Mouse (Mus musculus) natural killer cell, adult 2 months (primary cell): ENCODE results near the gene Dnttip2.
"Not testable (repeated sequence)": the region's sequence is repeated elsewhere in the genome, so short reads cannot be mapped to it uniquely, and the experiment has no call there.

Experiments
- DNase-seq, 2 experiments: peaks; one replicate each; pipeline ENCODE4 v3.0.0; 2022; ENCODE audit warnings: low spot score in 2 of 2

The Dnttip2 gene

DNA sequence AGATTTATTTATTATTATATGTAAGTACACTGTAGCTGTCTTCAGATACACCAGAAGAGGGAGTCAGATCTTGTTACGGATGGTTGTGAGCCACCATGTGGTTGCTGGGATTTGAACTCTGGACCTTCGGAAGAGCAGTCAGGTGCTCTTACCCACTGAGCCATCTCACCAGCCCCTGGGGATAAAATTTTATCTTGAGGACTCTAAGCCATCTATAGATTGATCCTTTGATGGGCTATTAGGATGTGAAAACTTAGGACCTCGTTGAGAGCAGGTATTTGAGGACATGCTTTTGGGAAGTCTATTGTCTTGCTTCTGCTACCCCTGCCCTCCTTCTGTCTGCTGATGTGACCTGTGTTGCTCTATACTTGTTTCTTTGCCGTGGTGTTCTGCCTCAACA lies 15.2 kb downstream of the Dnttip2 start:
- not testable (repeated sequence) for DNase-seq

DNA sequence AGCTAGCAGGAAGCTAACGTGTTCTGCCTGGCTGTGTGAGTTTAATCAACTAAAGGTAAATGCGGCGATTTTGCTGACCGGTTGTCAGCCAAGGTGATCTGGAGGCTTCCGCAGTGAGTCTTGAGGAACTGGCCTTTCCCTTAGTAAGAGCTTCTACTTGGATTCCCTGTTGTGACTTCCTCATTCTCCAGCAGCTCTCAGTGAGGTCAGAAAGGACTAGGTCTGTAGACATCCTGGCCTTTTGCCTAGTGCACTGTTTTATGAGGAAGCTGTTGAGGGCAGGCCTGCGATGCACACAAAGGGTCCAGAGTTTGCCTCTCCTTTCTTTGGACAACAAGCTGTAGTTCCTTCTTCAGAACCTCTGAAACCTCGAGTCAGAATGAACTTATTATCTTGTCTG lies 16.5 kb downstream of the Dnttip2 start:
- no peak for DNase-seq

DNA sequence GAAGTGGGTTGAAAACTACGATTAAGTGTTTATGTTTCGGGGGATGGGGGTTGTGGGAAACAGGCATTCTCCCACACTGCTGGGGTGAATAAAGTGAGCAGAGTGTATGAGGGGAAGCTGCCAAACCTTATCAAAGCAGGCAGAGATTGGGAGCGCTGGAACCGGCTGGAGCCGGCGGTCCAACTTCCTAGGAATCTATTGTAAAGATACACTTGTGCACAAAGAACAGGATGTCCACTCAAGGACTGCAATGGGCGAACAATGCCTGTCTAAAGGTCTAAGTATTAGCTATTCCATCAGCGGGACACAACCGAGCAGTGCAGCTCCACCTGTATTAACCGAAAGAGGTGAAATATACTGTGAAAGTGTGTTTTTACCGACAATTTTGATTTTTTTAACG lies 17.6 kb downstream of the Dnttip2 start:
- DNase-seq, result no peak

DNA sequence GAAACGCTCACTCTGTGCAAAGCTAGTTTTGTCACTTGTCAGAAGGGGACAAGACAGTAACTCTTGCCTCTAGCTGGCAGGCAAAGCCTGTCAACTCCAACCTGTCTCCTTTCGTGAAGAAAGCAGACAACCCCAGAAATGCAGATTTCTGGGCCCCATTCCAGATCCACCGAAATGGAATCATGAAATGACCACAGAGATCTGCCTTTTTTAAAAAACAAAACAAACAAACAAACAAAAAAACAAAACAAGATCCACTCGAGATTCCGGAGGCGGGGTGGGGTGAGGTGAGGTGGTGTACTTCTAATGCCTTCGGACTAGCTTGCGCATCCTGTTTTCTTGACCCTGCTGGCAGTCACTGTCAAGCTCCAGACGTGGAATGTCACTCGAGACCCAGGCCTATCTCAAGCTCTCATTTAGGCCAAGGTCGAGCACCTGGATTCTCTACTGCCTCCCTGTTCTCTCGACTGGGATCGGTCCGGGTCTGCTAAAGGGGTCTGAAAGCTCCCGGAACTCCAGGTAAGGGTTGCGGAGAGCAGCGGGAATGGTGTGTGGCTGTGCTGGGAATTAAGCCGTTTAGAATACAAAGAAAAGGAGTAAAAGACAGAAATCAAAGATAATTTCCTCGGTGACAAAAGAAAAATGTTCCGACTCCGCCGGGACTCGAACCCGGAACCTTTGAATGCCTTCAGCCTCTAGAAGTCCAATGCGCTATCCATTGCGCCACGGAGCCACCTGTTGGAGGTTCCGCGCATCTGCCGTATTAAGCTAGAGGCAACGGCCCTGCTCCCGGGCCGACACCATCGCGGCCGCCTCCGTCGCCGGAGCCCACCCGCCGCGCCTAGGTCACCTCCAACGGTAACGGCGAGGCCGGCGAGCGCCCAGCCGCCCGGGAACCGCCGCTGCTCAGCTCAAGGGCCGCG lies 18.4 kb downstream of the Dnttip2 start:
- DNase-seq, result peak; percentile 95

DNA sequence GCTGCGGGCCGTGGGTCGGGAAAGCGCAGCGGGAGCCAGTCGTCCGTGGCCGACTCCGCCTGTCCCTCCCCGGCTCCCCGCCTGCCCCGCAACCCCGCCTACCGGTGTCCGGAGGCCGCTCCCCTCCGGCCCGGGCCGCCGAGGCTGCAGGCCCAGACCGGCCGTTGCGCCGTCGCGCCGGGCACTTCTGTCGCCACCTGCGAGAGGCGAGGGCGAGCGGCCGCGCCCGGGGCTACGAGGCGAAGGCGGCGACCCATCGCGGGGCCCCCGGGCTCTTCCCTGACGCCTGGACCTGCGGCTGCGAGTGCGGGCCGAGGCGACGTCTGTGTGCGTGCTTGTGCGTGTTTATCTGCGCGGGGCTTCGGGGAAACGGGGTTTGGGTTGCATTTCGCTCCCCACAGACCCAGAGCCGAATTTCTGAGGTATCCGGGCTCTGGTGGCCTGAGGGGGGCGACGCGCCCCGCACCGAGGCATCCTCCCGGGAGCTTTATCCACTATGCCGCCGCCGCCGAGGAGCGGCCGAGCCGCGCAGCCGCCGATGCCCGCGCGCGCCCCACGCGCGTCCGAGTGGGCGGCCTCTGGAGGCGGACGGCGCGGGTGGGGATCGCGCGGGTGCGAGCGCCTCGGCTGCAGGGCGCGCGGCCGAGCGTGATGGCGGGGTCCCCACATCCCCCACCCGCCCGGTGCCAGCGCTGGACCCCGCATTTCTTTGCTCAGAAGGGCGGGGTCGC lies 19.2 kb downstream of the Dnttip2 start:
- DNase-seq, result no peak

DNA sequence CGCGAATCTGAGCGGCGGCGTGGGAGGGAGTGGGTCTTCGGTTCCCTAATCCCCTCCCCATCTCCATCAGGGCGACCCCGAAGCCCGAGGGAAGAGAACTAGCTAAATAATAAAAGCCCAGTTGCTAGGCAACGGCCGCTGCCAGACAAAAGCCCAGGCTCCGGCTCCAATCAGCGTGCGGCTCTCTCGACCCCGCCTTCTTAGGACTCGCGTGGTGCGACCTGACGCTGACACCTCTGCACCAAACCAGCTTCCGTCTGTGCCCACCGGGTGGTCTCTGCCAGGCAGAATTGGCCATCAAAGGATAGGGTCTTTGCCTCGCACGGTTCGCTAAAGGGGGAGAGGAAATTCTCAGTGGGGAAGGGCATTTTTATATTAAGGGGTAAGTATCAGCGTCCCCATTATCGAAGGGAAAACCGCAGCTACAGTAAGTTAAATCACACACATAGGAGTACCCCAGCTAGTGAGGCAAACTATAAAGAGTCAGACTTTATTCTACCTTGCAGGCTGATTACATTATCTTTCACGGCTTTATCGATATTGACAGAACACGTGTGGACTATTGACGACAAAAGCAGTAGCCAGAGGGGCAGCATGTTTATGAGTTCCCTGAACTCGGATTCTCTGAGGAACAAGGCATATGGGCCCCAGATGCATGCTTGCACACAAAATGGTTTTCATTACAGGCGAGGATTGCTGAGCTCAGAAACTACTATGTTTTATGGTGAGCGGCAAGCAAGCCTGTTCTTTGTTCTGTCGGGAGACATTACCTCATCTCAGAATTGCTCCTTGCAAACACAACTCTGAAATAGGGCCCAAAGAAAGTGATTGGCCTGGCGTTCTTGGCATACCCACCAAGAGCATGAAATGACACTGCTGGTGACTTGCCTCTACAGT lies 20.0 kb downstream of the Dnttip2 start, which contains the start of gene Bcar3:
TSS of gene Bcar3 (plus strand) at position 183 of the 897 bp plus-strand sequence.
- DNase-seq, result peak; percentile 80 to 86

DNA sequence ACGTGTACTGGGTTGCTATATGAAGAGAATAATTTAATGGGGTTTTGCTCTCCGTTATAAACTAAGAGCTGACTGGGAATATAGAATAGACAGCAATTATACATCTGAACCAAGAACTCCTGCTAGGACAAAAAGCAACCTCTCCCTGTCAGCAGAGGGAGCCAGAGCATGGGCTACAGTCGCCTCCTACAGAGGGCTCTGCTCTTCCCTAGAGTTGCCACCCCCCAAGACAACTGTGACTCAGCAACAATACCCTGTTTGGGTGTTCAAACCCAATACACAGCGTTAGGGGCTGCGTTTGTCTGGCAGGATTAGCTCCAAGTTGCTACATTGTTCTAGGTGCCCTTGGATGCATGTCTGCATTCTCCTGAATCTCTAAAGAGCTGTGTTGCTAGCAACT lies 21.3 kb downstream of the Dnttip2 start:
- peak in 1 of 2 experiments; percentile 38 for DNase-seq

DNA sequence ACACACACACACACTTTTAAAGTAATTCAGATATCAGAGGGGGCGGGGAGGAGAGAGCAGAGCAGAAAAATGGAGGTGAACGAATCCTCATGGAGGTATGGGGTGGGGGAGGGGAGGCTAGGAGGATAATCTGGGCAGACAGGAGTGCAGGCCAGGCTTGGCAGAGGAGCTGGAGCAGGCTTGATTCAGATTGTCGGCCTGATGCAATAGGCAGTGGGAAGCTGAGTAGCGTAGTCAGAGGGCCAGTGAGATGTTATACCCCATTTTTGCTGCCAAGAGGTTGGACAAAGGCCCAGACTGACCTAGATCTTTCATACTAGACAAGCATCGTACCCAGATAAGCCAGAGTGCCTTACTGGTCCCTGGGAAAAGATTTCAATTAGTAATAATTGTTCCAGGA lies 22.8 kb downstream of the Dnttip2 start:
- DNase-seq, result no peak

DNA sequence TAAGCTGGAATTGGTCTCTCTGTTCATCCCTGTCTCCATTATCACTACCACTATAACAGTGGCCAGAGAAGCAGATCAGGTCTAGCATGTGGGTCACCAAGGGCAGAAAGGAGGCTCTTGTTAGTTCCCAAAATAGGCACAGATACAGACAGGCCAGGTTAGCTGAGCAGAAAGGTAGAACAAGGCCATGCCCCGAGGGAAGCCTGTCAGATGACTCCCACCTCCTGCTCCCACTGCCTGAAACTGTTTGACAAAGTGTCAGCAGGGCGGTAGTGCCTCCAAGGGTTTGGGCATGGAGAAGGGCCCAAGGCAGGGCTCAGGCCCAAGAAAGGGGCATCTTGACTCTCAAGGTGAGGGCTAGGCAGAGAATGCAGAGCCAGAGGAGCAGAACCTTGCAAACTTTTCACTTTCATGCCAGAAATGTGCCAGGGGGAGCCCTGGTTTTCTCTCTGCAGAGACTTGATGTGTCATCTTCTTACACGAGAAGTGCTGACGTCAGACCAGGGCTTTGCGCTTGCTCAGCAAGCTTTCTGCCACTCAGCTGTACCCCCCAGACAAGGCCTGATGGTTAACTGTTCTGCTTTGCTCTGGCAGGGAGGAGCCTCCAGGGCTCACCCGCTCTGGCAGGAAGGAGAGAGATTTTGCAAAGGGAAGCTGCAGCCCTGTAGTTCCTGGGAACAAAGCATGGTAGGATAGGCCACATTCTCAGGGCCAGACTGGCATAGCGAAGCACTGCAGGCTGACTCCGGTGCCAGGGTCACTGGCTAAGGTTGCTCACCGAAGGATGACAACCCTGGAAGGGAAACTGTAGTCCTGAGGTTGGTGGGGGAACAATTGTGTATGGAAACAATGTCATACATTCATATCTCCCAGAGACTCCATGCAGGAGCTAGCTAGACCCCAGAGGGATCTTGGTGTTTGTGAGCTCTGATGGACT lies 27.1 kb downstream of the Dnttip2 start:
- DNase-seq, result no peak

DNA sequence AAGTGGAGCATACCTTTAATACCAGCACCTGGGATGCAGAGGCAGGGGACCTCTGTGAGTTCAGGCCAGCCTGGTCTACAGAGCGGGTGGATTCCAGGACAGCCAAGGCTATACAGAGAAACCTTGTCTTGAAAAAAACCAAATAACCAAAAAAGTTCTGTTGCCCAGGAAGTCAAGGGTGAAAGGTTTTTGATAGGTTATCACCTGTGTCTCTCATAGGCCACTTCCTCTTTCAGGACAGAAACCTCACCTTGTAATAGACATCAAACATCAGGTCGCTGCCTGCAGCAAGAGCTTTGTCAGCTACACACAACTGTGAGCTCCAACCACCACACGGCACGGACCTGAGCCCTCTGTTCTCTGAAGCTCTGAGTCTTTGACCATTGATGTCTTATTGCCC lies 30.4 kb downstream of the Dnttip2 start:
- DNase-seq, result no peak

DNA sequence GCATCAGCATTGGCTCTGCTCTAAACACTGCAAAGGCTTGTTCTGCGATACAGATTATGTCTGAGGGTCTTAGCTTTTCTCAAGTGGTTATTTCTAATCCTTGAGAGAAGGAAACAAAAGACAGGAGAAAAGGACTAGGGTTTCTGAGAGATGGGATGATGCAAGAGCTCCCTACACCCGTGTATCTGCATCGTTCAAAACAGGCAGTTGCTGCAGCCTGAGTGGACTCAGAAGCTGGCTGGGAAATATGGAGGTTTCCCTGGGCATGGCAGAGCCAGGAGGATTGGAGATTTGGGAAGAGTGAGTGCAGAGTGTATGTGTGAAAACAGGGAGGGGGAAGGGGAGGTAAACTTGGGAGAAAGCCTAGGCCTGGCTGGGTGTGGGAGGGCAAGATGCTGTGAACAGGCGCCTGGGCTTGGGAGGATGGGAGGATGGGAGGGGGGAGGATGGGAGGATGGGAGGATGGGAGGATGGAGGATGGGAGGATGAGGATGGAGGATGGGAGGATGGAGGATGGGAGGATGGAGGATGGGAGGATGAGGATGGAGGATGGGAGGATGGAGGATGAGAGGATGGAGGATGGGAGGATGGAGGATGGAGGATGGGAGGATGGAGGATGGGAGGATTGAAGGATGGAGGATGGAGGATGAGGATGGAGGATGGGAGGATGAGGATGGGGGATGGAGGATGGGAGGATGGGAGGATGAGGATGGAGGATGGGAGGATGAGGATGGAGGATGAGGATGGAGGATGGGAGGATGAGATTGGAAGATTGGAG lies 33.9 kb downstream of the Dnttip2 start:
- DNase-seq, result no peak

DNA sequence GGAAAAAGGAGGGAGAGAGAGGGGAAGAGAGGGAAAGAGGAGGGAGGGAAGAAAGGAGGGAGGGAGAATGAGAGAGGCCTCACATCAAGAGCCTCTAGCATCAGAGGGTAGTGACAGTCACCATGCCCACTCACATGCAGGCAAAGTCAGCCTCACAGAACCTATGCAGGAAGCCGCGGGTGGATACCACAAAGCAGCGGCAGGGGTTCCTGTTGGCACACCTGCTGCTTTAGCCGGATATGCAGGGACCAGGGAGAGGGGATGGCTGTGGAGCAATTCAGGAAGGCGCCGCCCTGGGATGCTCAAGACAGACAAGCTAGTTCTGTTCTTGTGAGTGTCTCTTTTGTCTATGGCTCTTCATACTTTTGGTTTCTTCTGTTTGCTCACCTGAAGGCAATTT lies 34.8 kb downstream of the Dnttip2 start:
- DNase-seq, result no peak

DNA sequence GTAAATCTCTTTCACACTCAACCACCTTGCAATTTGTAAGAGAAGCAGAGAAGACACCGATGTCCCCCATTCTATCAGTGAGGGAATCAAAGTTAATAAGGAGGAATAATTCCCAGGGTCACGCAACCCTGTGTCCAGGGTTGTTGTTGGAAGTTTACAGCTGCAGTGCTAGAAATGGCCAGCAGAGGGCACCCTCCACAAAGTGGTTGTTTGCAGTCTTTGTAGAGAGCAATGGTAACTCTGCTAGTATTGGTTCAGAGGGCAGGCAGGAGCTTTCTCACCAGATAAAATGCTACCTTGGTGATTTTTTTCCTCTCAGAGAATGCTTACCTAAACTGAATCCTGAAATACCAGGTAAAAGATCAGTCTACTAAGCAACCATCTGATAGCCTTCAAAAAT lies 37.9 kb downstream of the Dnttip2 start:
- DNase-seq, result peak; percentile 47 to 70

DNA sequence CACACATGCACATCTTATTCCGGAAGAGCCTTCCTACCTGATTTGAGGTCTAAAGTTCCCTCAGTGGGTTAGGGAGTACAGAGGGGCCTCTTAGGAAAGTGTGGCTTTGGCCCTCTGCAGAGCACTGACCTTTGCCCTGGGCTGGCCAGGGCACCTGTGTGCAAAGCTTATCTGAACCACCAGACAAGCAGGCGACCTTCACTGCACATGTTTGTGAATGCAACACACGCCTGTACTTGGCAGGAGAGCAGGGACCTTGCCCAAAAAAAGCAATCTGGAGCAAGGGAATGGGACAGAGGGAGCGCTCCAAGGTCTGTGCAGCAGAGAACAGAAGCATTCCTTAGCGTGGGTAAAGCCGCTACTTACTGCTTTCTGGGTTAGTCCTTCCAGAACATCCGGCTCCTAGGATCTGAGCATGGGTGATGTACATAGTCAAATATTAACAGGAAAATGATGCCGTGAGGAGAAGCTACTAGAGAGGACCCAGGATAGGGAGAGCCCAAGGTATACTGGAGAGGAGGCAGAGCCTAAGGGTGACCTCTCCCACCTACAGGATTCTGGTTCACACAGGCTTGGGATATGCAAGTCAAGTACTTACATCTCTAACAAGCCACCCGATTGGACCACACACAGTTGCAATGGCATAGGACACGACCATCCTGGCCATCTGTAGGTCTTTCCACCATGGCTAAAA lies 38.9 kb downstream of the Dnttip2 start:
- no peak for DNase-seq

DNA sequence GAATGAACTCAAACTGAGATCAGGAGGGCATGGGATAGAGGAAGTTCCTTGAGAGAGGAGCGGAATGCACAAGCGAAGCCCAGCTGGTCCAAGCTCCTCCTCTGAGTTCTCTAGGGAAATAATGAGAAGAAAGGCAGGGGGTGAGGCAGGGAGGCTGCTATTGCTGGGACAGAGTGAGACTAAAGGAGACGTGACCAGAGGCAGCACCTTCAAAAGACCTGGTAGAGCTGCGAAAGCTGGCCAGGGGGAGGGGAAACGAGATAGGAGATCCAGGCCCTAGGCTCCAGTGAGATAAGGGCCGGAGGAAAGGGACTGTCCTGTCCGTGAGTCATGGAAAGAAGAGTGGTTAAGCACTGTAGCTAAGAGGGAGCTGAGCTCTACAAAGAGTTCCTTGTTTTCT lies 39.7 kb downstream of the Dnttip2 start:
- no peak for DNase-seq

DNA sequence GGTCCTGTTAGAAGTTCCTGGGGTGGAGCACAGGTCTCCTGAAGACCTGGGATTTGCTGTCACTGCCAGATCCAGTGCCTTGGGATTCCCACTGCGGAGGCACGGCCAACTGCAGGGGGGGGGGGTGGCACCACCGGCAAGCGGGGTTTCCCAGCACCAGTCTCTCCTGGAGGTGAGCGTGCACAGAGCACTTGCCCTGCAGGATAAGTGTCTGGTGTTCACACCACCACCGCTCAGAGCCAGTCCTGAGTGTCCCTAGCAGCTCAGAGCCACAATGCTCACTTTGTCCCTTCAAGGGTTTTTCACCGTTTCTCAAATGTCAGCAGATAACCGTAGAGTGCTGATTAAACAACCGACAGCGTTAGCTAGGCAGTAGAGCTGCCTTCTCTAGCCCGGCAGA lies 42.4 kb downstream of the Dnttip2 start:
- DNase-seq, result no peak

DNA sequence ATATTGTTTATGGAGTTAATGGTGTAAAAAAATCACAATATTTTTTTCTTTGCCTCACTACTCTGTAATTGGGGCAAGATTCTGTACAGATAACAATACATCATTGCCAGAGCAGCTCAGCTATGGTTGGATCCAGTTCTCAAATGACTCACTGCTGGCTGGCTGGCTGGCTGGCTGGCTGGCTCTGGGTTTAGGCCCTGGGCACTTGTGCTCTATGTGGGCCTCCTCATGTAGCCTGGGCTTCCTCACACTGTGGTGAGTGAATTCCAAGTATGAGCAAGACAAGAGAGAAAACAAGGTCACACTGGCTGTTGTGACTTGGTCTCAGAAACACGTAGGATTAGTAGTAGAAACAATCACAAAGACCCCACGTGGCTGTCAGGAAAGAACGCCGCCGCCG lies 43.2 kb downstream of the Dnttip2 start:
- DNase-seq, result no peak

DNA sequence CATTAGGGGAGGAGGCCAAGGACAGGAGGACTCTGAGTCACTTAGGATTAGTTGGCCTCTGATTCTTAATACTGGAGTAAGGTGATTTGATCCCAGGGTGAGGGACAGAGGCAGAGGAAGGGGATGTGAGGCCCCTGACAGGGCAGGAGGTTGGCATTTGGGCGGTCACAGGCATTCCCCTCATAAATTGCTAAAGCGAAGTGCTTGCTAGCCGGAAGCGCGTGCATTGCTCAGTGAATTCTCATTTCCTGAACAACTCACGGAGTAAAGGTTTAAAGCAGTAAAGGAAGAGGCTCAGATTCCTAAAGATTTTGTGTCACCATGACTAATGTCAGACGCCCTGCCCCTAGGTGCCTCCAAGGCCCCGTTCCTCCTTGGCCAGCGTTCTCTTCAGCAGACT lies 48.0 kb downstream of the Dnttip2 start:
- DNase-seq, result no peak

DNA sequence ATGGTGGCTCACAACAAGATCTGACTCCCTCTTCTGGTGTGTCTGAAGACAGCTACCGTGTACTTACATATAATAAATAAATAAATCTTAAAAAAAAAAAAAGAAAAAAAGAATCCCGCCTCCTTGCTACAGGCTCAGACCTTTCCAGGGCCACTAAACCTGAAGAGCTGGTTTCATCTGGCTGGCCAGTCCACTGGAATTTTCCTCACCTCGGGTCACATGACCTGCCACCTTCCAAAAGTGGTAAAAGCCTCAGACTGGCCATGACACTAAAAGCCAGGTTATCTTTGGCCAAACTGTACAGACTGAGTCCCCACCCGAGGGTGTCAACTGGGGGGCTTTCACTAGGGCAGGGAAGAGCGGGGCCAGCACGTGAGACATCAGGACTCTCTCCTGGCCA lies 49.7 kb downstream of the Dnttip2 start:
- DNase-seq, result no peak
